Mouse (Mus musculus) heart, adult 18-20 months (tissue): ENCODE measurements at regions not wholly inside any gene's neighbourhood (a gene's known extent, or its start where the extent isn't known, plus 50 kb on each side); places are given as distances from the start of the nearest gene placed in this dataset.

Source experiments
- DNase-seq, 2 experiments: peaks; one replicate each; pipeline ENCODE4 v3.0.0; 2021 to 2022; ENCODE audit warnings: mixed read lengths in 1 of 2

DNA sequence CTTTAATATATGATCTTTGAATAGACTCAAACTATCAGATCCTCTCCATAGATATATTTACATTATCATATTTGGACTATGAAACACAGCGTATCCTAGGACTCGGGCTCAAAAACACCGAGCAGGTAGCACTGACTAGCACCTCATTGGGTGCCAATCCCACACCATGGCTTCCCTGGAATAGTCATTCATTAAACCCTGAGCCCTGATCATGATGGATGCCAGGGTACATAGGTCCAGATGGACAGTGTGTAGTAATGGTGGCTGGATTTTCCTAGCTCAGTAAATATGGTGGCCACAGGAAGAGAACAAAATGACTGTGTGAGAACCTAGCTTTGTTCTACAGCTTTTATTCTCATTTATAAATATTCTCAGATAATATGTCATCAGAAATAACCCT lies 390.1 kb upstream of the Nr2f2 start:
- no peak for DNase-seq

DNA sequence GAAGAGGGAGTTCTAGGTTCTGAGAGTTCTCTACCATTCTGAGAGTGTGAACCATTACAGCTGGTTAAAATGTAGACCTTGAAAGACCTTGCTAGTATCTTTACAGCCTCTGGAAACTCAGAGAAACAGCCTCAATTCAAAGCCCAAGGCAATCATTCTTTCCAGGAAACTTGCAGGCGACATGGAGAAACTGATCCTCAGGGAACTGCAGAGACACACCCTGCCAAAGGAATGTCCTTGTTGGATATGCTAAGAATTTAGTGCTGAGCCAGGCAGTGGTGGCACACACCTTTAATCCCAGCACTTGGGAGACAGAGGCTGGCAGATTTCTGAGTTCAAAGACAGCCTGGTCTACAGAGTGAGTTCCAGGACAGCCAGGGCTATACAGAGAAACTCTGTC lies 388.3 kb upstream of the Nr2f2 start:
- DNase-seq = no peak

DNA sequence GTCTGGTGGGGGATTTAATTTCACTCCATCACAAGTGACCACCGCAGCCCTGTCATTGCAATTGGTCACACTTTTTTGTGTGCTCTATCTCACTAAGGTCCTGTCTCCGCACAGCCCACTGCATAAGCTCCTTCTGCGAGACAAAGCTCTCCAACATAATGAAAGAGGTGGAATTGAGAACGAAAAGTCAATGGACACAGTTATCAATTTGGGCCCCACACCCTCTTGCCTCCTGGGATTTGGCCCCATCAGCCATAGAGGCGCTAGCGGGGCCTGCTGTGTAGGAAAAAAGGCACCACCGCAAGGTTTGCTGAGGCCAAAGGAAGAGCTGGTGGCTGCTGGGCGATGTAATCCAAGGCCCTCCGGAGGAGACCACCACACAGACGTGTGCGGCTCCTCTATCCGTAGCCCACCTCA lies 386.3 kb upstream of the Nr2f2 start:
- DNase-seq = no peak

DNA sequence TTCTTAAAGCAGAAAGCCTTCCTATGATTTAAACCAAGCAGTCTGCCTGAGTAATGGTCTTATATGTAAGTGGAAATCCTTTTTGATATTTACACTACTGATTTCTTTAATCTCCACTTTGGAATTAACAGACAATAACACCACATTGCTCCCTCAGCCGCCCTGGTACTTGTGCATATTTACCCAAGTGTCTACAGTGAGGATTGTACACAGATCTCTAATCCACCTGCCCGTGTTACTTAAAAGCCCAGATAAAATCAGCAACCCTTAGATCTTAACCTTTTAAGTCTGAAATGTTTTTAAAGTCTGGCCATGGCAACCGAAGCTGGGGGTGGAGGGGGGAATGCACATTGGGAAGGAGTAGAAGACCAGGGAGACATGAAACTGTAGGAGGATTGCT lies 382.3 kb upstream of the Nr2f2 start:
- no peak for DNase-seq

DNA sequence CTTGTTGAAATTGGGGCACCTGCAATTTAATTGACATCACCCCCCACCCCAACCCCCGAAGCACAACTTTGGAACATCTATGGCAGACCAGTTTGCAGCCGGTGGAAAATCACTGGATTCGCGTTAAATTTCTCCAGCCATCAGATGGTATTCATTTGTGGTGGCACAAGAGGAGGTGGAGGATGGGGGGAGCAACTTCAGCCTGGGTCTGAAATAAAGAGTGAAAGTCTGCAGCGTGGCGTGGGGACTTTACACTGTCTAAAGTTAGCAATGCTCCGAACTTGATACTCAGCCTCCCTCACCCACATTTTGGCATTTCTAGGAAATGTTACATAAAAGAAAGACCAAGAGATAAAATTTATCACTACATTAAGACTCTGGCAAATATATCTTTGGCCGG lies 381.8 kb upstream of the Nr2f2 start:
- DNase-seq = no peak

DNA sequence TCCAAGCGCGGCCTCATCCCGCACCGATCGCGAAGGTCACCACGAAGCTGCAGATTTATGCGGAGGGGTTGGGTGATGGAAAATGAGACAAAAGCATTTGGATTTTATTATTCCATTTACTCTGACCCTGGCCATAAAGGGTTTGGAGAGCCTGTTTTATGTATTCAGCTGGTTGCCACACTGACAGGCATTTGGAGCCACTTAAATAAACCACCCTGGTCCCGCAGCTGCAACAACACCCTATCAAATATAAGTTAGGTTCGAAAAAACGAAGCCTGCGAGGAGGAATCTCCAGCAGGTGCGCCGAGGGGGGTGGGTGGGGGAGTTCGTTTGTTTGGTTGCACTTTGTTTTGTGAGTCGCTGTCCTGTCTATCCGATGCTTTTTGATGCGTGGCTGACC lies 377.8 kb upstream of the Nr2f2 start:
- no peak for DNase-seq

DNA sequence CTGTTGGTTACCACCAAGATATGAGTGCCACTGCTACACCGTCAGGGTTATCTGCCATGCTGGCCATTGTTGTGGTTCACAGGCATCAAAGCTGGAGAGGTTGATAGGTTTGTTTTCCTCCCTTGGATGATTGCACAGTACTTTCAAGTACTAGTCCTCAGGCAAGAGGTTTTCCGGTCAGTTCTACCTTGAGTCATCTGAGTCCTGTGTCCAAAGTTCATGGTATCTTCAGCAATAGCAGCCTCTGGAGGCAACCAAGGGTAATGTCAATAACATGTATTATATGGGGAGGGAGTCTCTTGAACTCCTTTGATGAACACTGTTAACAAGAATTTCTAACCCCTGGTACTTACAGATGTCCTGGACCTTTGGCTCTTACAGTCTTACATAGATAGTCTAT lies 369.1 kb upstream of the Nr2f2 start:
- DNase-seq = no peak

DNA sequence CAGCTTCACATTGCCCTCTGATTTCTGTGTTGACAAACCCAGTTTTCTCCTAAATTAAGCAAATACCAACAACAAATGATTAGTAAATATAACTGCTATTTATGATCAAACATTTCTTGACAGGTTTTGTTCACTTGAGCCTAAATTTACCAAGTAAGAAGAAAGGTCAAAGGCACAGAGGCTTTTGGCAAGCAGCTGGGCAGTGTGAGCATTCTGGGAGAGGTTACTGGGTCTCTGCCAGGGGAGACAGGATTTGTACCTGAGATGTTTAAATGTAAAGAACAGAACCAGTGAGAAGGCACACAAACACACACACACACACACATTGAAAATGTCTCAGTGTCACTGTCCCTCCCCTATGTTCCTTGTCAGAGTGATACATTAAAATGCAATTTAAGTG lies 367.0 kb upstream of the Nr2f2 start:
- no peak for DNase-seq

DNA sequence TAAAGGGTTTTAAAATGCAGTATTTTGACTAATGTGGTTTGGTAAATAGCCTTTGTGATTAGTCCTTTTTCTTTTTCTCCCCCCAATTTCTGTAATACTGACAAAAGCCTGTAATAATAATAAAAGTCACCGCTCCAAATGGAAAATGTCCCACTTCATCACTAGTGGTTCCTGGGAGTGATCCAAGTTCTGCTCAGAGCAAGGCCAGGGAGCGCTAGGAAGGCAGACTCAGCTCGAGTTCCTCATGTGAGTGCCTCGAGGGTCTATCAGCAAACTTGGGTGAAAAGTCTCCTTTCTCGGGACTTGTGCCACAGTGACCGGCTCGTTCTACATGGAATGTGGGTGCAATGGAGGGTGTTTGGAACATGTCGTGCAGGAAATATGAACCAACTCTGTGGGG lies 363.4 kb upstream of the Nr2f2 start:
- DNase-seq = peak; percentile 7 to 14

DNA sequence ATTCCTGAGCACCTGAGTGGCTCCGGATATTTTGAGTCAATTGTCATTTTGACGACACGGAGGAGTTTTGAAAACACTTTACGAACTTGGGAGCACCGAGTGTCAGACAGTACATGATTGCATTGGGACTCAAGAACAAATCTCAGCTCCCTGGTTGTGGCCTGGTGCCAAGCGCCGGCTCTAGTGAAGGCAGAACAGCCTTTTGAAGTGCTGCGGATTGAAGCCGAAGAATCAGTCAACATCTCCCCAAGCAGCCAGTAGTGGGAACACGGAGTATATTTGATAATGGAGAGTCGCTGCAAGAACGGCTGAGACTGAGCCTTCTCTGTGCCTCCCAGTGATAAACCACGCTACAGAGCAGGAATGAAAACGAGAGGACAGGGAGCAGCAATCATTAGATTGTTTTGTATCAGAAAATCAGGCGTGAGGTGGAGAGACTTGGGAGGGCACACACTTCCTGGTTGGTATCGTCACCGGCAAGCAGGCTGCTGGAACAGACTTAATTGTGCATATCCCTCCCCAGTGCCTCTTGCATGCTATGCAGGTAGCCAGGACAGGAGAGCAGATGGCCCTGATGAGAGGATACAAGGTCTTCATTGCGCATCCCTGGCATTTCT lies 351.7 kb upstream of the Nr2f2 start:
- peak in 1 of 2 experiments; percentile 12 for DNase-seq

DNA sequence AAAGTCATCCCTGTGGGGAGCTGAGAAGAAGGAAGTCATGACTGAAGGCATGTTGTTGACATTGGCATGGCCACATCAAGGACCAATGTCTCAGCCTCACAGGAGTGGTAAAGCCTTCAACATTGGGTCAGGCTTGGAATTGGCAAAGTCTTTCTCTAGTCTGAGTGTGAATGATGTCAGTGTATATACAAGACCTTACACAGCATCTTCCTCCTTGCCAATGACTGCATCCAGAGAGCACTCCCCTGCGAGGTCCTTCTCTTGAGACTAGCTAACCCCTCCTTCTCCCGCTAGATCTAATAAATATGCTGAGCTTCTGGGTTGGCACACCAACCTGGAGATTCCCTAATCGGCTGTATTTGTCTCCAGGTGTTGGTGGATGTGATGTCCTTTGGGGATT lies 351.1 kb upstream of the Nr2f2 start:
- no peak for DNase-seq

DNA sequence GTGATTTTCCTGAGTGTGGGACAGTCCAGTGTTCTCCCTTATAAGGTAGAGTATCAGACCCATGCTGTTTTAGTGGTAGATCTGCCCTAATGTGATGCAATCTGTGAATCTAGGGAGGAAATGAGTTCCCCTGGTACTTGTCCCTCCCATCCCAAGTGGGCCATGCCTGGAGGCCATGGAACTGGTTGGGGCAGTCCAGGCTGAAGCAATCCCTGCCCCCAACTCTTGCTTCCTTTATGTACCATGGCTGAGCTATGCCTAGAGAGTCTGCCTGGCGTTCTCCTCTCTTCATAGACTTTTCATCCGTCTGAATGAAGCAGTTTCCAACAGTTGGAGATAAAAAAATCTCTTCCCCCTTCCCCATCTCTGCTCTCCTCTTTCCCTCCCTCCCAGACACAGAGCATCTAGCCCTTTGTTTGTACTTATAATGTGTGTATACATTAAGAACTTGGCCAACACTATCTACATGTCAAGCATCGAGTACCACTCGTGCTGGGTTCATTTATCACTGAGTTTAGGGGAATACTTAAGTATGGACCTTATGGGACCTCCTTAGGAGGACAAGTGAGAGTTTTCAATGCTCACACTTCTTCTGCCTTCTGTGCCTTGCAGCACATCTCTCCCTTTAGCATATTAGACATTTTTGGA lies 350.4 kb upstream of the Nr2f2 start:
- no peak for DNase-seq

DNA sequence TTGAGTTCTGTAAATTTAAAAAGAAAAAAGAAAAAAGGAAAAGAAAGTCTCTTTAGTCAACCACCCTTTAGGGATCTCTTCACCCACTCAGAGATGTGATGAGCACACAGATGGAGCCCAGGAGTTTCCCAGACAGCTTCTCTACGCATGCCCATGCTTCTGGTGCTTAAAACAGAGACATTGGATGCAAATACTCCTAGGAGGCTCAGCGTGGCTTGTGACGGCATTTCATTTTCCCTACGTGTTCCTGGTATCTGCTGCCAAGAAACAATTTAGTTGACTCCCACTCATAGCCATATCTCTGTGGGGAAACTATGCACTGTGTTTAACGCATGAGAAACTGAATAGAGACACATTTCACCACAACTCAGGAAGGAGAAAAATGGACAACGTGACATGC lies 345.6 kb upstream of the Nr2f2 start:
- no peak for DNase-seq

DNA sequence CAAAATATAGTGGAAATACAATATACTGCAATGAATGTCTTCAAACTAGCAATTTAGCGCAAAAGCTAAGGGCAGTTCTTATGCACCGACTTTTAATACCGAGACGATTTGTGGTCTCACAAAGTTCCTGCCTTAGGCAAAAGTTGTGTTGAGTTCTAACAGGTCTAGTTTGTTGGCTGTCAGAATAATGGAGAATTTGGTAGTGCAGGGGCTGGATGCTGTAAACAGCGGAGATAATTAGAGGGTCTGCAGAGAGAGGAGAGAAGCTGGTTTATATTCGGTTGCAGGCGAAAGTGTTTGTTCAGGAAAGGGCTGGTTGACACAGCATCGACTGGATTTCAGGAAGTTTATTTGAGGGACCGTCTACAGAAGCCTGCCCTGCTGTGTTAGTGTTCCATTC lies 339.7 kb upstream of the Nr2f2 start:
- no peak for DNase-seq

DNA sequence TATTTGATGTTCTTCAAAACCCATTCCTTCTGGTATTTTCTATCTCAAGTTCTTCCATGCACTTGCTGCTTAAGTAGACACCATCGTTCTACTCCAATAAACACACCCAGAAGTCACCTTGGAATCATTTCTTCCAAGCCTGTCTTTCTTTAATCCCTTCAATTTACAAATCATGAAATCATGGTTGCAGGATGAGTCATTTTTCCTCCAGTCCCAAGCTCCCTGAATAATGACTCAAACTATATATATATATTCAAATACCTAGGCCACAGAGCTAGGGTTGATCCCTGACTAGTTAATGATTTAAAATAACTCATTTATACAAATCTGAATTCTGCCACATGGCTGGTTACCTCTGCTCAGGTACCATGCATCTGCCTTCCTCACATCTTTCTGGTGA lies 337.2 kb upstream of the Nr2f2 start:
- no peak for DNase-seq

DNA sequence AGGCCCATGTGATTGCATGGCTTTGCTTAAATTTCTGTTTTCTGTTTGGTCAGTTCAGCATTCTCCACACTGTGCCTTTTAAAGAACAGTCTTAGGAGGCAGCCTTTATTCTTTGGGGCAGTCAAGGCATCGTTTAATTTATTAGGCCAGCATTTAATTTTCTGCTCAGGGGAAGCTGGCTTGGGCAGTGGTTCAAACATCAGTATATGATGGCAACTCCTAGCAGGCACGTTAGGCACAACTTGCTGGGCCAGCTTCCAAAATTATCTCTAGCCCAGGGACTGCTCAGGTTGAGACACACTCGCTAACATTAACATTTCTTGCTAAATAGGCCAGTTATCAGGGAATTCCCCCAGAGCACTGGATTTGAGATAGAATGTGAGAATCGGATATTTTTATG lies 333.9 kb upstream of the Nr2f2 start:
- no peak for DNase-seq

DNA sequence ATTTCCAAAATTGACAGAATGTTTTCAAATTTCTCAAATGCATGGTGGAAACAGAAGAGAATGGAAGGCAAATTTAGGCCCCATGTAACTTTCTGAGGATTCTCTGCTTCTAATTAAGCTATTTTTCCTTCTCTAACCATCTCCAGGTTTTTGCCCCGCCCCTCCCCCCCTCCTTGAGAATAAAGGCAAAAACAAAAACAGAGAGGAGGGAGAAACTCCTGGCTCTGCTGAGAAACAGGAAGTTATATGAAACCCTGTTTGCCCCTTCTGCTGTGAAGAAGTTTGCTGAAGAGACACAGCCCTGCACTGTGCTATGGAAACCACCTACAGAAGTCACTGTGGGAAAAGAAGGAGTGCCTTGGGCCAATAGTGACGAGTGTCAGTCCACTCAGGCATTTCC lies 332.9 kb upstream of the Nr2f2 start:
- DNase-seq = no peak

DNA sequence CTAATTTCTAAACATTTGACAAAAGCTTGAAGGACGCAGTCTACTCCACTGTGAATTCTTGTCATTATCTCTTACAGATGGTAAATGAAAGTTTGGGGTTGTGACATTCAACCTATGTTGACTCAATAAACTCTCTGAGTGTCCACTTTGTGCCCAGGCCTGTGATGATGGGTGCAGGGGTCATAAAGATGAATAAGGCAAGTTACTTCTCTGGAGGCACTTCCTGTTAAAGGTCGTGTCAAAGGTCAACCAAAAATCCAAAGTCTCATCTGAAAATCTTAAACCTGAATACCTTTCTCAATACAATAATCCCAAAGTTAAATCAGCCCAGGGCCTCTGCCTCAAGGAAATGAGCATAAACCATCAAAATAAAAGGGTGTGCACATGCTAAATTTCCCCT lies 332.5 kb upstream of the Nr2f2 start:
- DNase-seq = no peak

DNA sequence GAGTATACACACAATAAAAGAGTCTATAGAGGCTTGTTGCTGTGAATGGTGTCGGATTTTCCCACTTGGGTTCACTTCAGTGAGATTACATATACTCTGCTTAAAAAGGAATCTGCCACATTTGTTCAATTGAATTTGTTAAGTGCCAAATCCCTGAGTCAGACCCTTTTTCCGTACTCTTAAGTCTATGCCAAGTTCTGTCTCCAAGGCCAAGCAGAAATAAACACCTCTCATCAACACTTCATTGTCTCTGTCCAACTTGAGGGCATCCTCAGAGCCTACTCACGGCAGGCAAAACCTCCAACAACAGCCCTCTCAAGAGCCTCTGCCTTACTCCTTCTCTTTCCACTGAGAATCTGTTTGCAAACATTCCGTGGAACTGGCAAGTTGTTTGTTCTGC lies 325.6 kb upstream of the Nr2f2 start:
- no peak for DNase-seq

DNA sequence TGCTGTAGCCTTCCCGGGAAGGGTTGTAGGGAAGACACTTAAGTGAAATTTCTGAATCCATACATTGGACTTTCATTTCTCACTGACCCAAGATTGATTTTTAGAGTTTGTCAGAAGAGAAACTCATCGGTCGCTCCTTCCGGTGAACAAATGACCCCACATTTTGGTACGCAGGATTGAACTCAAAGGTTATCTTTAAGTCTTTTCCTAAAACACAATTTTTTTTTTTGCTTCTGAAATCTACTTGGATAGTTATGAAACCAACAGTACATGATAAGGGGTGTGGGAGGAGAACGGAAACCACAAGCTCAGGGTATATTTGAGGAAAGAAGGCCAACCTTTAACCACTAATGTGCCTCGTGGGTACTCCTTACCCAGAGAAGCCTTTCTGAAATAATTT lies 324.3 kb upstream of the Nr2f2 start:
- DNase-seq = no peak

DNA sequence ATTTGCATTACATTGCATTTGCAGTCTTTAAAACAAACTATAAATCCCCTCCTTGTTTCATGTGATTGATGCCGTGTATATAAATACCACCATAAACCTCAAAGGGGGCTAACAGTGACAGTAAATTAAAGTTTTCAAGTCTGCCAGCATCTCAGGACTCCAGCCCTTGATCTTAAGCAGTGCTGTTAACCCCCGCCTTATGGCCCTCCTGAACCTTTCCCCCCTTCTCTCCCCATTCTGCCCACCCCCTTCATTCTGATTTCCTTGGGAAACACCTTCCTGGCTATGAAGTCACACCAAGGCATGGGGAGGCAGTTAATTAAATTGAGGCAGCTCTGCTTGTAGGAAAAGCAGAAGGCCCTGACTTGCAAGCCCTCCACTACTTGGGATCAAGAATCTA lies 302.5 kb upstream of the Nr2f2 start:
- DNase-seq = no peak

DNA sequence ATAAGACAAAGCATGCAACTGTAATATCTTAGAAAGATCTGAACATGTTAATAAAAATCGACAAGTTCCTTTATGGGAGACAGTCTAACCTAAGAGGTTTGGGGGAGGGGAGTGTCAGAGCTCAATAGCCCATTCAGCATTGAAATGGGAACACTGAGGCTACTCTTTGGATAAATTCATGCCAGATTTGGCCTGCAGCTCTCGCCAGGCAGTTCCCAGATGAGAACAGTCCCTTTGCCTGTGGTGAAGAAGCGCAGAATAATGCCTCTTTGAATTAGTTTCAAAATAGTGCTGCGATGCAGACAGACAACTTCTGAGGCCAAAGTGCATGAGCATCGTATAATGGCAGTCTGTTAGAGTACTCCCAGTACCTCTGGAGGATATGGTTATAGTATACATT lies 293.6 kb upstream of the Nr2f2 start:
- no peak for DNase-seq

DNA sequence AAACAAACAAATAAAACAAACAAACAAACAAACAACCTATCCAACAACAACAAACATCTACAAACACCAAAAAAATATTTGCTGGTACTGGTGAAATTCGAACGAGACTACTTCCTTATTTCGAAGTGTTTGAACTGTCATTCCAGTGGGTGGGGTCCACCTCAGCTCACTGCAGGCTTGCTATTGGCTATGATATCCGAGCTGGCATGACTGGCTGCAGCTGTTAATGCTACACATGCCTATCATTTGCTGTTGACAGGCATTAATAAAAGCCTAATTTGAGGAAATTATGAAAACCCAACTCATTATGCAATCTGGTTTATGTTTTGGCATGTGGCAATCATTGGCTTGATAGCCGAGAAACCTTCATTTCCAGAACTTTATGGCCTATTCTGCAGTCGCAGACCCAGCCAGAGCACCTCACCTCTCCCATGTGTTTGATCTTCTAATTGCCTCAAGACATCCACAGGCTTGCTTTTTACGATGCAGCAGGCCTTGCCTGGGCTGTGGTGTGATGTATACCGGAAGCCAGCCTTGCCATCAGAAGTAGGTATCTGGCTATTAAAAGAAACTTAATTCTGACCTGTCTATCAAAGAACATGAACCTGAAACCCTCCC lies 283.3 kb upstream of the Nr2f2 start:
- no peak for DNase-seq

DNA sequence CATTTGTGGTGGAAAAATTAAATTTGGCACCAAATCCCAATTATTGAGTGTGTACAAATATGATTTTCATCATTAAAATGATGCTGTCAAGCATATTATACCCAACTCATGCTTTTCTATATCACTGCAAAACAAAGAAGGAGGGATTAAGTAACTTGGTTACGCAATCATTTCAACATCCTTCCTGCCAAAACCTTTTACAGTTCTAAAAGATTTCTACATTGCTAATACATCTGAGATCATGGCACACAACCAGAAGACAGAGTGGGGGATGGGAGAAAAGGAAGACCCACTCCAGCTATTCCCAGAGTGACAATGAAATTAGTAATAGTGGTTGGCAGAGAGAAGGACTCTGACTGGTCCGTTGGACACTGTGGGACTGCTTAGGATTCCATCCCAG lies 280.3 kb upstream of the Nr2f2 start:
- no peak for DNase-seq
